Mouse (Mus musculus) retina, adult 2 months (tissue): ENCODE data around the gene Itpr1.
A peak's percentile ranks its signal among the peaks of the same experiment; 100 is the strongest.

Experiments
- DNase-seq: peaks from one replicate; pipeline ENCODE4 v3.0.0-alpha.2; 2012; ENCODE audit warnings: low read depth, low spot score

The Itpr1 gene

GRCm38 (mm10) chr6:108435467-108435866 lies 222.6 kb downstream of the Itpr1 start:
- DNase-seq, result no peak

- no peak for DNase-seq
Measured at GRCm38 (mm10) chr6:108436608-108437007, 223.7 kb downstream of the Itpr1 start.

- DNase-seq, result no peak
Measured at GRCm38 (mm10) chr6:108441290-108441689, 228.4 kb downstream of the Itpr1 start.

- DNase-seq, result no peak
Measured at GRCm38 (mm10) chr6:108442291-108442690, 229.4 kb downstream of the Itpr1 start.

GRCm38 (mm10) chr6:108444435-108444834 lies 231.5 kb downstream of the Itpr1 start:
- no peak for DNase-seq

GRCm38 (mm10) chr6:108445006-108445405 lies 232.1 kb downstream of the Itpr1 start:
- DNase-seq, result no peak

- DNase-seq, result no peak
Measured at GRCm38 (mm10) chr6:108446766-108447165, 233.9 kb downstream of the Itpr1 start.

- DNase-seq, result no peak
Measured at GRCm38 (mm10) chr6:108447179-108447845, 234.4 kb downstream of the Itpr1 start.

GRCm38 (mm10) chr6:108448016-108448735 lies 235.3 kb downstream of the Itpr1 start:
- no peak for DNase-seq

GRCm38 (mm10) chr6:108448864-108449263 lies 236.0 kb downstream of the Itpr1 start:
- no peak for DNase-seq

- DNase-seq, result no peak
Measured at GRCm38 (mm10) chr6:108451536-108451935, 238.6 kb downstream of the Itpr1 start.

- DNase-seq, result no peak
Measured at GRCm38 (mm10) chr6:108453618-108454017, 240.7 kb downstream of the Itpr1 start.

GRCm38 (mm10) chr6:108454061-108454891 lies 241.4 kb downstream of the Itpr1 start:
- no peak for DNase-seq

GRCm38 (mm10) chr6:108454979-108455836 lies 242.3 kb downstream of the Itpr1 start:
- DNase-seq, result no peak

- peak; percentile 29 for DNase-seq
Measured at GRCm38 (mm10) chr6:108456231-108457062, 243.6 kb downstream of the Itpr1 start.

GRCm38 (mm10) chr6:108457063-108457405 lies 244.1 kb downstream of the Itpr1 start:
- no peak for DNase-seq

GRCm38 (mm10) chr6:108457516-108458181 lies 244.8 kb downstream of the Itpr1 start:
- DNase-seq, result no peak

GRCm38 (mm10) chr6:108458182-108458571 lies 245.3 kb downstream of the Itpr1 start:
- no peak for DNase-seq

- no peak for DNase-seq
Measured at GRCm38 (mm10) chr6:108458826-108459225, 245.9 kb downstream of the Itpr1 start.
